Mouse (Mus musculus) forebrain, embryonic 11.5 days (tissue): ENCODE measurements around the gene Rbbp8nl. TPM values are rescaled to one million over a fixed set of nuclear protein-coding genes. Genes with fewer than 3 reads are reported as not detected.

Source experiments
- ATAC-seq: fragments of 200-750 bp; cut with Nextera tagmentation; replicated peaks from 2 replicates; pipeline ENCODE4 v1.8.0; 2017; ENCODE audit warnings: moderate TSS enrichment; ENCODE audit not compliant: low FRiP score
- DNase-seq: peaks from one replicate; pipeline ENCODE4 v3.0.0-alpha.2; 2017; ENCODE audit warnings: low spot score
- H3K27ac ChIP-seq: fragments of 300-500 bp; sonication (generic); 2 replicates; pipeline ENCODE4 v1.5.1; 2014; ENCODE audit warnings: low read depth, low read length
- H3K27me3 ChIP-seq: fragments of 300-500 bp; sonication (generic); 2 replicates; pipeline ENCODE4 v1.6.1; 2014; ENCODE audit warnings: mild to moderate bottlenecking, low read length, mixed read lengths; ENCODE audit not compliant: control insufficient read depth, insufficient read depth
- H3K36me3 ChIP-seq: fragments of 300-500 bp; sonication (generic); 2 replicates; pipeline ENCODE4 v1.6.1; 2014; ENCODE audit warnings: mild to moderate bottlenecking, low read length, moderate library complexity, mixed read lengths; ENCODE audit not compliant: control insufficient read depth, insufficient read depth
- H3K4me1 ChIP-seq: fragments of 300-500 bp; sonication (generic); replicated peaks from 2 replicates; pipeline ENCODE4 v1.6.1; 2014; ENCODE audit warnings: low read length, mixed read lengths; ENCODE audit not compliant: control insufficient read depth, insufficient read depth
- H3K4me2 ChIP-seq: fragments of 300-500 bp; sonication (generic); 2 replicates; pipeline ENCODE4 v1.6.1; 2014; ENCODE audit warnings: low read depth, mild to moderate bottlenecking, low read length, moderate library complexity, mixed read lengths; ENCODE audit not compliant: severe bottlenecking
- H3K4me3 ChIP-seq: fragments of 300-500 bp; sonication (generic); 2 replicates; pipeline ENCODE4 v1.5.1; 2014; ENCODE audit warnings: low read depth, low read length
- H3K9ac ChIP-seq: fragments of 300-500 bp; sonication (generic); 2 replicates; pipeline ENCODE4 v1.6.1; 2014; ENCODE audit warnings: low read length
- H3K9me3 ChIP-seq: fragments of 300-500 bp; sonication (generic); 2 replicates; pipeline ENCODE4 v1.6.1; 2016; ENCODE audit warnings: low read length, mixed read lengths; ENCODE audit not compliant: control insufficient read depth
- WGBS: fragments of 180-500 bp; shearing (Covaris S2); extraction: QIAGEN DNeasy Blood & Tissue Kit; methylation state at CpG from one replicate; pipeline ENCODE4 v1.1.7; 2014; 5-methylcytosine and 5-hydroxymethylcytosine counted together
- polyA plus RNA-seq: library from polyadenylated mRNA; unstranded; fragments of >200 nt; fragmentation: Nextera tagmentation; extraction: Ambion mirVana; gene quantifications from 2 replicates; pipeline ENCODE4 v1.2.1, GENCODE M21; 2014

Gene Rbbp8nl
- polyA plus RNA-seq, 1 experiment from 2014 or later: 0.08 TPM

DNA sequence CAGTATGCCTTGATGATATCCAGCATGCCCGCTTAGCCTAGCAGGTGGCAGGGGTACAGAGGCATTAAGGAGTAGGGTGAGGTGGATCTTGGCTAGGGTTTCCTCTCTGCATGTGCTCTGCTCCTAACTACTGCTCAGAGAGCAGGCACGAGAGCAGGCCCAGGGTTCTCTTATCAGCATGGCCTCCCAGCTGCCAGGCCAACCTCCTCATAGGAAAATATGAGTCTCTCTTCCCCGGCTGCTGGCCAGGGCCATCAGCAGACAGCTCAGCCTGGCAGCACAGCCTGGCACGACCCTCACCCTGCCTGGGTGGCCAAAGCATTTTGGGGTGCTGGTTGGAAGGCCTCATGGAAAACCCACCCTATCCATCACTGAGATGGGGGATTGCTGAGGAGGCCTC, 21.5 kb upstream of the Rbbp8nl start:
- no peak for ATAC-seq
- 81% methylated on average over 4 of the region's 4 CpGs for WGBS
- Histone ChIP-seq H3K4me1 (no peaks in the 10 kb centered on the region), H3K4me2 (no peak overlapping the region), H3K9ac (no peak overlapping the region), H3K27me3 (no peaks in the 10 kb centered on the region), H3K36me3 (no peaks in the 10 kb centered on the region), H3K9me3 (no peaks in the 10 kb centered on the region), H3K27ac (no peak overlapping the region), H3K4me3 (no peak overlapping the region)
- DNase-seq: no peak

DNA sequence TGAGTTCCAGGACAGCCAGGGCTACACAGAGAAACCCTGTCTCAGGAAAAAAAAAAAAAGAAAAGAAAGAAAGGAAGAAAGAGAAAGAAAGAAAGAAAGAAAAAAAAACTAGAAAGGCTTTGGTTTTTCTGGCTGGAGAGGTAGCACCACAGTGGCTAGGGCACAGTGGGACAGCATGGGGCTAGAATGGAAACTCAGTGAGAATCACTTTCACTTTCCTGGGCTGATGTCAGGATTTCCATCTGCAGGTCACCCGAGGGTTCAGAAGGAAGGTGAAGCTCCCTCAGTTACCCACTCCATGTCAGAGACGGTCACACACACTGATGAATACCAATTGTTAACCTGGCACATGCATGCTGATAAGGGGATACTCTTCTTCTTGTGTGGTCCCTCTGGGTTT, 18.0 kb upstream of the Rbbp8nl start:
- ATAC-seq (no peak), DNase-seq (no peak)
- H3K36me3 ChIP-seq: no peaks in the 10 kb centered on the region
- WGBS: 57% methylated on average over 2 of the region's 2 CpGs
- no peak overlapping the region for H3K9ac ChIP-seq
- H3K27ac ChIP-seq: no peak overlapping the region
- no peaks in the 10 kb centered on the region for H3K9me3 ChIP-seq
- H3K4me2 ChIP-seq: no peak overlapping the region
- no peaks in the 10 kb centered on the region for H3K4me1 ChIP-seq
- H3K27me3 ChIP-seq: no peaks in the 10 kb centered on the region
- H3K4me3 ChIP-seq: no peak overlapping the region

DNA sequence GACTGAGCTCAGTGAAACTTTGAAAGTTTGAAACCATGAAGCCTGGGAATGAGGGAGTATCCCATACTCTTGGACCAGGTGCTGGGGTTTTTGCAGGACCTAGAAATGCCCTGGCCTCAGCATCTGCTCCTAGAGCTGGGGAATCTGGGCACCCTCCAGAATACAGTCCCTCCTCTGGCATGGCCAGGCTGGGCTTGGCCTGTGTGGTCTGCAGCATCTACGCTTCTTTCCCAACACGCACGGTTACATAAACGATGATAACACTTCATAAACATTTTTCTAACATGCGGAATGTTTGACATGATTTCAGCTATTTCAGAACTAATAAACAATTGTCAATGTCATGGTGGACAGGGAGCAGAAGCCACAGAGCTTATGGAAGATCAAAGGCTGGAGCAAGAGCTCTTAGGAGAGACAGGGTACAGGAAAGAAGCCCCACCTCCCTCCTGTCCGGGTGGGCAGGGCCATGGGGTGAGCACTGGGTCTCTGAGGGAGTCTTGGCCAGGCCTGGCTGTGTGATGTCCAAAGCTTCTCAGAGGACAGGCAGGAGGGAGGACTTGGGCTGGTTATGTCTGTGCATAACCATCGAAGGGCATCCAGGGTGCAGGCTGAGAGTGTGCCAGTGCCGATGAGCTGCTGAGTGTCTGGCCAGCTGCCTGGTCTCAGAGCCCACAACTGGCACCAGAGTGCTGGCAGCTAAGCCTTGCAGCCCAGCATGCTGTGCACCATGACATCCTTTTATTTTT, 16.9 kb upstream of the Rbbp8nl start:
- Histone ChIP-seq H3K9ac (no peak overlapping the region), H3K4me1 (no peaks in the 10 kb centered on the region), H3K36me3 (no peaks in the 10 kb centered on the region), H3K9me3 (no peaks in the 10 kb centered on the region), H3K4me2 (no peak overlapping the region), H3K4me3 (no peak overlapping the region), H3K27me3 (no peaks in the 10 kb centered on the region), H3K27ac (no peak overlapping the region)
- DNase-seq: no peak
- WGBS: 89% methylated on average over 8 of the region's 8 CpGs
- no peak for ATAC-seq

DNA sequence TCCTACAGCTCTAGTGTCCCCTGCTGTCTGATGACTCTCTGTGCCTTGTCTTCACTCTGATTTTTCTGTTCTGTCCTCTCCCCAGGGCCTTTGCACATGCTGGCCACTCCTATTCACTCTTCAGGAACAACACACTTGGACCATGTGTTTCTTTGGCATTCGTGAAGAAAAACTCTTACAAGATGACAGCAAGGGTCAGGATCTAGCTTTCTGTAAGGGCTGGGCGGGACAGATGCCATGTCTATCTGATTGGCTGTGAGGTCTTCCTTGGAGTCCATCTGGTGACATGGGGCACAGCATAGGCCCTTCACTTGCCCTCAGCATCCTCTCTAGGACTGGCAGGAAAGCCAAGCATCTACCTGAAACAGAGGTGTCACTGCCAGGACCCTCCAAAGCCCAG, 16.3 kb upstream of the Rbbp8nl start:
- ATAC-seq: no peak
- no peaks in the 10 kb centered on the region for H3K27me3 ChIP-seq
- 82% methylated on average over 2 of the region's 2 CpGs for WGBS

GRCm38 (mm10) chr2:180305490-180305889, 15.8 kb upstream of the Rbbp8nl start:
- Histone ChIP-seq H3K27me3 (no peaks in the 10 kb centered on the region), H3K4me2 (no peak overlapping the region), H3K4me1 (no peaks in the 10 kb centered on the region), H3K4me3 (no peak overlapping the region), H3K9me3 (no peaks in the 10 kb centered on the region), H3K9ac (no peak overlapping the region), H3K27ac (no peak overlapping the region), H3K36me3 (no peaks in the 10 kb centered on the region)
- ATAC-seq (no peak), DNase-seq (no peak)
- WGBS: 87% methylated on average over 3 of the region's 3 CpGs

More for the DNA sequence above, 16.3 kb upstream of the Rbbp8nl start:
- Histone ChIP-seq H3K9me3 (no peaks in the 10 kb centered on the region), H3K4me2 (no peak overlapping the region), H3K9ac (no peak overlapping the region), H3K36me3 (no peaks in the 10 kb centered on the region), H3K4me1 (no peaks in the 10 kb centered on the region), H3K4me3 (no peak overlapping the region), H3K27ac (no peak overlapping the region)
- no peak for DNase-seq

- no peaks in the 10 kb centered on the region for H3K9me3 ChIP-seq
- 64% methylated on average over 4 of the region's 4 CpGs for WGBS
- no peak overlapping the region for H3K4me3 ChIP-seq
- no peak overlapping the region for H3K4me2 ChIP-seq
- H3K36me3 ChIP-seq: no peaks in the 10 kb centered on the region
- DNase-seq (no peak), ATAC-seq (no peak)
- no peaks in the 10 kb centered on the region for H3K4me1 ChIP-seq
- H3K9ac ChIP-seq: no peak overlapping the region
- no peaks in the 10 kb centered on the region for H3K27me3 ChIP-seq
- no peak overlapping the region for H3K27ac ChIP-seq
These were observed 14.9 kb upstream of the Rbbp8nl start for GRCm38 (mm10) chr2:180304554-180304953.

DNA sequence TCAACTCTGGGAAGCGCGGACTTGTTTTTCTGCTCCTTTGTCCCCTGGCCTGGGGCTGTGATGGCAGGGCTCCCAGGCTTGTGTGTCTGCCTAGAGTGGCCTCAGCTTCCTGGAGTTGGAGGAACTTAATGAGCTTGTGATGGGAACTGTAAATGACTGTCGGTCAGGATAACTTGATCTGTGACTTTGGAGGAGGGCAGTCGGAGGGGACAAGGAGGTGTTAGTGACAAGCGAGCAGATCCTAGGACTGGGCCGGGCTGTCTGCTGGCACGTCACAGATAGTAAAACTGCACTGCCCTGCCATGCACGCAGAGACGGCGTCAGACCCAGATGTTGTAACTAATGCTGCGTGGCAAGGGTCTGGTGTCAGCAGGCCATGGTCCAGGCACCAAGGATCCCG, 13.8 kb upstream of the Rbbp8nl start:
- DNase-seq (no peak), ATAC-seq (no peak)
- Histone ChIP-seq H3K4me2 (no peak overlapping the region), H3K27ac (no peak overlapping the region), H3K27me3 (no peaks in the 10 kb centered on the region), H3K9ac (no peak overlapping the region), H3K4me1 (no peaks in the 10 kb centered on the region), H3K36me3 (no peaks in the 10 kb centered on the region), H3K9me3 (no peaks in the 10 kb centered on the region), H3K4me3 (no peak overlapping the region)
- 91% methylated on average over 12 of the region's 12 CpGs for WGBS

GRCm38 (mm10) chr2:180302201-180302600, 12.5 kb upstream of the Rbbp8nl start:
- WGBS: 72% methylated on average over 4 of the region's 4 CpGs
- no peak overlapping the region for H3K4me2 ChIP-seq
- no peak for ATAC-seq

GRCm38 (mm10) chr2:180300771-180301170, 11.1 kb upstream of the Rbbp8nl start:
- WGBS: 69% methylated on average over 5 of the region's 5 CpGs
- Histone ChIP-seq H3K36me3 (no peaks in the 10 kb centered on the region), H3K4me2 (no peak overlapping the region), H3K4me1 (no peaks in the 10 kb centered on the region), H3K4me3 (no peak overlapping the region), H3K9ac (no peak overlapping the region), H3K27me3 (no peaks in the 10 kb centered on the region), H3K27ac (no peak overlapping the region), H3K9me3 (no peaks in the 10 kb centered on the region)
- ATAC-seq (no peak), DNase-seq (no peak)

More at GRCm38 (mm10) chr2:180302201-180302600, 12.5 kb upstream of the Rbbp8nl start:
- Histone ChIP-seq H3K4me1 (no peaks in the 10 kb centered on the region), H3K9ac (no peak overlapping the region), H3K4me3 (no peak overlapping the region), H3K36me3 (no peaks in the 10 kb centered on the region), H3K27ac (no peak overlapping the region), H3K9me3 (no peaks in the 10 kb centered on the region), H3K27me3 (no peaks in the 10 kb centered on the region)
- no peak for DNase-seq
